8 mouse cellular contexts compared by ENCODE assay signal in genomic region chr2:101525503-101526381, GRCm38 (mm10).
A peak's percentile ranks its signal among the peaks of the same experiment; 100 is the strongest.
DNase-seq lines count a peak whose midpoint lies in the region; ATAC-seq and TF ChIP-seq lines count a peak whose summit lies in the region.

No protein-coding gene starts in this region.

- H3K27me3 ChIP-seq in heart, adult 2 months (ENCODE audit: control insufficient read depth, insufficient read depth, low read length), result no peaks in the 10 kb centered on the region
- no peaks in the 10 kb centered on the region for H3K27me3 ChIP-seq in neural tube, embryonic 11.5 days (ENCODE audit: control insufficient read depth, insufficient read depth, low read length)

- no peak overlapping the region for H3K27ac ChIP-seq in heart, adult 2 months
- H3K27ac ChIP-seq in left cerebral cortex, adult 2 months, result no peak overlapping the region
- no peak overlapping the region for H3K27ac ChIP-seq in neural tube, embryonic 11.5 days (ENCODE audit: low read depth, low read length)

- peak; percentile 71 for TF ChIP-seq CTCF in heart, adult 2 months (IDR thresholded peaks at IDR 0.05)
- TF ChIP-seq CTCF in left cerebral cortex, adult 2 months (IDR thresholded peaks at IDR 0.05), result peak; percentile 83

- no peaks in the 10 kb centered on the region for H3K79me2 ChIP-seq in heart, adult 2 months (replicated peaks; ENCODE audit: control insufficient read depth, insufficient read depth, low read length)

- intact Hi-C loops in heart, adult 2 months (cut with DNase I), result loop anchor here (5.0 kb wide), 1 partner anchor 127 kb away; no protein-coding TSS in a partner anchor
- intact Hi-C loops in left cerebral cortex, adult 2 months (cut with DNase I), result loop anchor here (1.0 to 10.0 kb wide), 3 partner anchors 53 to 361 kb away; no protein-coding TSS in a partner anchor

- 71% methylated on average over 6 of the region's 6 CpGs for WGBS in heart, adult 2 months
- WGBS in neural tube, embryonic 11.5 days, result 75% methylated on average over 6 of the region's 6 CpGs

- H3K9me3 ChIP-seq in neural tube, embryonic 11.5 days (ENCODE audit: control insufficient read depth, low read length), result no peaks in the 10 kb centered on the region

- H3K4me1 ChIP-seq in heart, adult 2 months (ENCODE audit: control insufficient read depth, insufficient read depth, low read length), result no peaks in the 10 kb centered on the region
- no peaks in the 10 kb centered on the region for H3K4me1 ChIP-seq in neural tube, embryonic 11.5 days (ENCODE audit: control insufficient read depth, insufficient read depth, low read length)

- no peak for DNase-seq in heart, adult 2 months
- DNase-seq in heart, adult 8-10 months (ENCODE audit: low spot score), result no peak
- DNase-seq in MEL-GATA-1-ER (ENCODE audit: extremely low read depth, low read depth), result peak; percentile 8
- peak; percentile 39 for DNase-seq in cerebellum, adult 9-11 months
- peak; percentile 47 to 67 for DNase-seq in frontal cortex, postnatal 36 days (ENCODE audit: low spot score in 2 of 2)
- peak; percentile 53 to 55 for DNase-seq in left cerebral cortex, adult 2 months (ENCODE audit: extremely low spot score in 1 of 2, low spot score in 2 of 2)
- peak; percentile 47 for DNase-seq in neural tube, embryonic 11.5 days (ENCODE audit: low spot score)
- DNase-seq in natural killer cell, adult 2 months (ENCODE audit: low spot score in 2 of 2), result no peak

- no peak for TF ChIP-seq EP300 in heart, adult 2 months (IDR thresholded peaks at IDR 0.05; ENCODE audit: insufficient read depth, low read depth, low read length)

- H3K36me3 ChIP-seq in heart, adult 2 months (ENCODE audit: control insufficient read depth, insufficient read depth, low read length), result no peaks in the 10 kb centered on the region
- H3K36me3 ChIP-seq in neural tube, embryonic 11.5 days (ENCODE audit: control insufficient read depth, insufficient read depth, low read length), result no peaks in the 10 kb centered on the region

- H3K4me3 ChIP-seq in heart, adult 2 months, result no peak overlapping the region
- H3K4me3 ChIP-seq in left cerebral cortex, adult 2 months, result no peak overlapping the region
- H3K4me3 ChIP-seq in neural tube, embryonic 11.5 days (ENCODE audit: low read depth, low read length), result no peak overlapping the region

- no peak for ATAC-seq in neural tube, embryonic 11.5 days (ENCODE audit: insufficient read depth, low FRiP score, low TSS enrichment)

- no peak overlapping the region for H3K4me2 ChIP-seq in neural tube, embryonic 11.5 days (ENCODE audit: low read depth)

- H3K9ac ChIP-seq in heart, adult 2 months (ENCODE audit: low read depth, low read length), result no peak overlapping the region
- H3K9ac ChIP-seq in neural tube, embryonic 11.5 days (ENCODE audit: low read length), result no peak overlapping the region

- TF ChIP-seq POLR2A in heart, adult 2 months (IDR thresholded peaks at IDR 0.05; ENCODE audit: insufficient read depth, low read depth, low read length), result no peak

Comparison
In these comparisons a context has a peak if more than half of its experiments do, and no peak if none do; other contexts are left out.
1. DNase-seq: peak in MEL-GATA-1-ER (single experiment), cerebellum, adult 9-11 months (single experiment), frontal cortex, postnatal 36 days (2 of 2), left cerebral cortex, adult 2 months (2 of 2) and neural tube, embryonic 11.5 days (single experiment); none in heart, adult 2 months (0 of 2), heart, adult 8-10 months (single experiment) and natural killer cell, adult 2 months (0 of 2).